Mouse (Mus musculus): ENCODE measurements around the gene Gtf2h2. TPM values are rescaled to one million over a fixed set of nuclear protein-coding genes. Genes with fewer than 3 reads are reported as not detected.
"Not testable (repeated sequence)": the region's sequence is repeated elsewhere in the genome, so short reads cannot be mapped to it uniquely, and the experiment has no call there.

The Gtf2h2 gene
- polyA plus RNA-seq, 1 experiment from 2014 or later, result 81.9 TPM

DNA sequence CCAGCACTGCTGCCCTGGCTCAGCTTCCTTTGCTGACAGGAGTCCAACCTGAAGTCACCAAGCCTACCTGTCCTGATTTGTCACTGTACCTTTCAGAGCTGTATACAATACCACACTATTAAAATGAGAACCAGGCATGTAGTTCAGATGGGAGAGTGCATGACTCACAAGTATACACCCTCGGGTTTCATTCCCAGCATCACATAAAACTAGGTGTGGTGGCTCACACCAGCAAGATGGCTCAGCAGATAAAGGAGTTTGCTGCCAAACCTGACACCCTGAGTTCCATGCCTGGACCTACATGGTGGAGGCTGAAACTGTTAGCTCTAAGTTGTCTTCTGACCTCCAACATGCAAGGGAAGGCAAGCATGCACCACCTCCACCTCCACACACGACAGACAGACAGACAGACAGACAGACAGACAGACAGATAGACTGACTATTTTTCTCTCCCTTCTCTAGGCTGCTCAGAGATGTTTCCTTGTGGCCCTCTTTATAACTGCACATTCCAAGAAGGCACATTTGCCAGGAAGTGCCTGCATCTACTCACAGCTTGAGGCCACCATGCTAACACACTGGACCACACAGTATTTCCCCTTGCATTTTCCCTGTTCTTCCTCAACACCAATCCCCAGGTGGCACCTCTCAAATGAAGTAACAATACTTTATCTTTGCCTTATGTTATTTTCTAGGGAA, 28.7 kb downstream of the Gtf2h2 start:
- Histone ChIP-seq H3K9ac (replicated peaks) (no peak overlapping the region), H3K4me1 (no peaks in the 10 kb centered on the region), H3K4me3 (no peak overlapping the region), H3K27me3 (no peaks in the 10 kb centered on the region), H3K27ac (replicated peaks) (no peak overlapping the region), H3K36me3 (peaks cover 55% of the 10 kb centered on the region), H3K9me3 (peaks cover 4% of the 10 kb centered on the region), H3K4me2 (replicated peaks) (no peak overlapping the region)
- 94% methylated on average over 2 of the region's 2 CpGs for WGBS
- no peak for ATAC-seq (ENCODE audit: low FRiP score, low read depth)

DNA sequence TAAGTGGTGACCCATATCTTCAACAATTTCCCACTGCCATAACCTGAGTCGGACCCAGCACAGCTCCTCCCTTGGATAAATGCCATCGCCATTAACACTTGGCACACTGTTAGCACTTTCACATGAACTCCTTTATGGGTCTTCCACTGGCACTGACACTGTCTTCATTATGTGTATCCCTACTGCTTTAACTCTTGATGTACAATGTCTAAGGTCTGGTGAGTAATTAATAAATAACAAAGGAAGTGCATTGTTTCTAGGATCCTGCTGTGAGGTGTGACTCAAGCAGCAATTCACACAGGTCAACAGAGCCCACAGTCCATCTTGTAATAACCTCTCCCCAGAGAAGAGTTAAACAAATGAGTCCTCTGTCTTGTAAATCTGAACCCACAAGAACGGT, 31.0 kb downstream of the Gtf2h2 start:
- Histone ChIP-seq H3K36me3 (peaks cover 34% of the 10 kb centered on the region), H3K27me3 (no peaks in the 10 kb centered on the region), H3K4me1 (no peaks in the 10 kb centered on the region), H3K27ac (replicated peaks) (no peak overlapping the region), H3K9ac (replicated peaks) (no peak overlapping the region), H3K4me3 (no peak overlapping the region), H3K9me3 (no peaks in the 10 kb centered on the region), H3K4me2 (replicated peaks) (no peak overlapping the region)
- ATAC-seq (ENCODE audit: low FRiP score, low read depth), result no peak
- WGBS, result 83% methylated on average over 3 of the region's 3 CpGs

DNA sequence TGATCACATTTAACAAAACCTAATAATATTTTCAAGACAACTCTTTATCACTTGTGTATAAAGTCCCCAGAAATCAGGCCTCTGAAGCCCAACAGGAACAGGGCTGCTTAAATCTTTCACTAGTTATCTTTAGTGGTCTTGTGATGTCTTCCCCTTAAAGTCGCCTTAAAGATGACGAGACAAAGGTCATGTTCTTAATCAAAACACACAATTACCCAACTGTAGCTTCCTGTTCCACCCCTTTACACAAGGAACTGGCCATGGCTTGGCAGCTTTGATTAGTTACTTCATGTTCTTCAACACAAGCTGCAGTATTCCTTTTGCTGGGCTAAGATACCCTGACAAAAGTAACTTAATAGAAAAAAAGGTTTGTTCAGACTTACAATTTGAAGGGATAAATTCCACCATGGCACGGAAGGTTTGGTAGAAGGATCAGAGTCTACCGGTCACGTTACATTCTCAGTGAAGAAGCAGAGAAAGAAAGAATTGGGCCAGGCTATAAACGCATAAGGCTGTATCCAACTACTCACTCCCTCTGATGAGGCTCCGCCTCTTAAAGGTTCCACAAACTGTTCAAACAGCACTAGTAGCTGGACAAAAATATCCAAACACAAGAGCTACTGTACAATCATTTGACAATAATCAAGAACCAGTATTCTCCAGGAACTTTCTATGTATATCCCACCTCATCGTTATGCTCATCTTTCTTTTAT, 39.8 kb downstream of the Gtf2h2 start, which contains the start of gene Naip1:
Gene Naip1 (minus strand): TSS at position 455 of the 713 bp plus-strand sequence.
- H3K27ac ChIP-seq (replicated peaks); ATAC-seq (ENCODE audit: low FRiP score, low read depth); H3K27me3 ChIP-seq; H3K9ac ChIP-seq (replicated peaks); H3K4me2 ChIP-seq (replicated peaks); H3K36me3 ChIP-seq; H3K4me1 ChIP-seq; H3K9me3 ChIP-seq; H3K4me3 ChIP-seq: not testable (repeated sequence)
- 84% methylated on average over 8 of the region's 8 CpGs for WGBS

DNA sequence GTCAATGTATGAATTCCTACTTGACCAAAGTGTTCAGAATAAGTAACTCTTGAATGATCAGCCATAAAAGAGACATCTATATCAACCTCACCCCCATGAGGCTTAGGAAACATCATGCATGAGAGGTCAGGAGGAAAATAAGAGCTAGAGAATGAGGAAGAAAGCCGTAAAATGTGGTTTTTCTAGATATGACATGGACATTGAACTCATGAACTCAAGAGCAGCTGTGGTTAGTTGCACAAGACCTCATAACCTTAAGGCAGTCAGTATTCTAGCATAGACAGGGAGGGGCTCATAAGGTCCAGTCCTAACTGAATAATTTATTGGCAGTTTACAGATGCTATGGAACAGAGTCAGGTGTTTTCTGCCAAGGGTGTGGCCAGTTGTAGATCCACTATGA, 42.9 kb downstream of the Gtf2h2 start:
- Histone ChIP-seq H3K4me2 (replicated peaks) (no peak overlapping the region), H3K4me1 (no peaks in the 10 kb centered on the region), H3K4me3 (no peak overlapping the region), H3K36me3 (no peaks in the 10 kb centered on the region), H3K9ac (replicated peaks) (no peak overlapping the region), H3K9me3 (no peaks in the 10 kb centered on the region), H3K27ac (replicated peaks) (no peak overlapping the region), H3K27me3 (no peaks in the 10 kb centered on the region)
- ATAC-seq (ENCODE audit: low FRiP score, low read depth), result no peak
- 90% methylated on average over 1 of the region's 1 CpGs for WGBS

DNA sequence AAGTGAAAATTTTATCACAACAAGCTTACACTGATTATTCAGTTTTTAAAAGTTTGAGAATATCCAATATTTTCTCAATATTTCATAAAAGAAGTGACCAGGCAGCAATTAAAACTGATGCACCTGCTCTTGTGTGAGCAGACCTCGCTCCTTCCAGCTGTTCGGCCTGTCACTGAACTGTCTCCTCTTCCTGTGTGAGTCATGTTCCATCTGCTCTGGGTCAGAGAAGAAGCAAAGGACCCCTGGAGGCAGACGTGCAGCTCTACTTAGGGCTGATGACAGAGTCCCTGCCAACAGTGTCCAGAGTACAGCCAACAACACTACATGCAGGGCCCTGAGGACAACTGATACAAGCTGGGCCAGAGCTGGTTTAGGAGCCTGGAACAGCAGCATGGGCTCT, 52.3 kb downstream of the Gtf2h2 start:
- no peak overlapping the region for H3K27ac ChIP-seq (replicated peaks)
- no peak overlapping the region for H3K4me3 ChIP-seq
- no peaks in the 10 kb centered on the region for H3K36me3 ChIP-seq

DNA sequence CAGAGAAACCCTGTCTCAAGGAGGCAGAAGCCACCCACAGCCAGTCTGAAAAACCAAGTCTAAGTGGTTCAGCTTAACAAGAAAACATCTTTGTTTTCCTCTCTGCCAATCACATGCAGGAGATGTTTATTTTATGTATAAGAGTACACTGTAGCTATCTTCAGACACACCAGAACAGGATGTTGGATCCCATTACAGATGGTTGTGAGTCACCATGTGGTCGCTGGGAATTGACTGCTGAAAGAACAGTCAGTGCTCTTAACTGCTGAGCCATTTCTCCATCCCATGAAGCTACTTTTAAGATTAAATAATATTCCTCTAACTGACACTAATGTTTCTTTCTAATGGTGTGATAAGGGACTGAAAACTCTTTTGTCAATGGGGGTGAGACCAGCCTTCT, 53.7 kb downstream of the Gtf2h2 start:
- WGBS, result 71% methylated on average over 1 of the region's 1 CpGs
- Histone ChIP-seq H3K36me3 (no peaks in the 10 kb centered on the region), H3K4me3 (no peak overlapping the region), H3K9ac (replicated peaks) (no peak overlapping the region), H3K4me1 (no peaks in the 10 kb centered on the region), H3K9me3 (no peaks in the 10 kb centered on the region), H3K4me2 (replicated peaks) (no peak overlapping the region), H3K27ac (replicated peaks) (no peak overlapping the region), H3K27me3 (no peaks in the 10 kb centered on the region)
- no peak for ATAC-seq (ENCODE audit: low FRiP score, low read depth)

More for the DNA sequence above, 52.3 kb downstream of the Gtf2h2 start:
- Histone ChIP-seq H3K4me2 (replicated peaks) (no peak overlapping the region), H3K4me1 (no peaks in the 10 kb centered on the region), H3K9me3 (no peaks in the 10 kb centered on the region), H3K9ac (replicated peaks) (no peak overlapping the region), H3K27me3 (no peaks in the 10 kb centered on the region)
- 76% methylated on average over 3 of the region's 3 CpGs for WGBS
- ATAC-seq (ENCODE audit: low FRiP score, low read depth), result no peak

DNA sequence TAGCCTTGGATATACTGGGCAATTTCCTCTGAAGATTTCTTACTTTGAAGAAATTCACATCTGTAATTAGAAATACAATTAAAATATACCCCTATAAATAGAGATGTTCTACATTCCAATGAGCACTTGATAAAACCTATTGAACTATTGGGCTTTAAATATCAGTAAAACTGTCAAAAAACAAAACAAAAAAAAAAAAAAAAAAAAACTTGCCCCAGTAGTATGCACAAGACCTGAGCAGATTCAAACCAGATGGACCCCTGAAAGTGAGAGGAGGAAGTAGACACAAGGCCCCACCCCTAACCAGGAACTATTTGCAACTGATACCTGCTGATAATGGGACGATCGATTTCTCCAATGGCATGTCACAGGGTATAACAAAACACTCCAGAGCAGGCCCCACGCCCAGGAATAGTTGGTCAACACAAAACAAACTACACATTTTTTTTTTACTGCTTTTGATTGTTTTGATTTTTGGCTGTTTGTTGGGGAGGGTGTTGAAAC, 55.0 kb downstream of the Gtf2h2 start:
- H3K4me3 ChIP-seq, result no peak overlapping the region
- no peak overlapping the region for H3K4me2 ChIP-seq (replicated peaks)
- no peaks in the 10 kb centered on the region for H3K4me1 ChIP-seq
- WGBS, result 79% methylated on average over 3 of the region's 3 CpGs
- no peak for ATAC-seq (ENCODE audit: low FRiP score, low read depth)
- no peaks in the 10 kb centered on the region for H3K9me3 ChIP-seq
- H3K36me3 ChIP-seq, result no peaks in the 10 kb centered on the region
- H3K27me3 ChIP-seq, result no peaks in the 10 kb centered on the region
- no peak overlapping the region for H3K9ac ChIP-seq (replicated peaks)
- H3K27ac ChIP-seq (replicated peaks), result no peak overlapping the region

DNA sequence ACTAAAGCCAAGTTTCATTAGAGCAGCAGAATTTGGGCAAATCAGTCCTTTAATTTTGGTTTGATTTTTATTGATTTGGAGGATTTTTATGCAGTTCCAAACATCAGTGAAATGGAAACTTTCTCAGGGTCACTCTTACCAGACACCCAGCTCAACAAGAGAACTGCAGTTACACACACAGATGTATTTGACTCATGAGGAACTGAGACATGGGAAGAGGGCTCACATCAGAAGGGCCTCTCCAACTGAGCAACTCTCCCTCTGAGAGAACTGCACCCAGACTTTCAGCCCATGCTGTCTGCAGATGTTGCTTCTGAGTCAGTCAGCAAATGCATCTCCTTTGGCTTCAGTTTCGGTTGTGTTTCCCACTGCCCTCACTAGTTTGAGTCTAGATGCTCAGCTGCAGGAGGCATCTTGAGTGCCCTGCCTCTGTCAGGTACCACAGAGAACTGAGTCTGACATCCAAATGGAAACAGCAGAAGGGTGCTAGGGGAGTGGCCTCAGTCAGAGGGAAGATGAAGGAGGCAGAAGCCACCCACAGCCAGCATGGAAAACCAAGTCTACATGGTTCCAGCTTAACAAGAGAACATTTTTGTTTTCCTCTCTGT, 55.7 kb downstream of the Gtf2h2 start:
- H3K4me2 ChIP-seq (replicated peaks); H3K27ac ChIP-seq (replicated peaks); H3K27me3 ChIP-seq; H3K4me1 ChIP-seq; H3K9me3 ChIP-seq; ATAC-seq (ENCODE audit: low FRiP score, low read depth); H3K4me3 ChIP-seq; H3K36me3 ChIP-seq; H3K9ac ChIP-seq (replicated peaks): not testable (repeated sequence)
- WGBS, result 88% methylated on average over 1 of the region's 1 CpGs

DNA sequence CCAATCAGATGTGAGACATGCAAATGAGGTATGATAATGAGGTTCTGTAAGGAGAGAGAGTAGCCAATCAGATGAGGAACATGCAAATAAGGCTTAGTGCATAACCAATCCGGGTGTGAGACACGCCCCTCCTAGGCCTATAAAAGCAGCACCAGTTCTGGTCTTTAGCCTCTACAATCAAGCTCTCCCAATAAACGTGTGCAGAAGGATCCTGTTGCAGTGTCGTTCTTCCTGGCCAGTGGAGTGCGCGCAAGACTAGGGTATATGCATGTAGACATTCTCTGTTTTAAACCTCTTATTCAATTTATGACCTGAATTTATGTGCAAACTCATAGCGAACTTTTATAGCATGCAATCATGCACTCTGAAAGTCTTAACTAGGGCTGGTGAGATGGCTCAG, 72.4 kb downstream of the Gtf2h2 start:
- WGBS, result 90% methylated on average over 7 of the region's 7 CpGs
- not testable (repeated sequence) for H3K27ac ChIP-seq (replicated peaks); ATAC-seq (ENCODE audit: low FRiP score, low read depth)

DNA sequence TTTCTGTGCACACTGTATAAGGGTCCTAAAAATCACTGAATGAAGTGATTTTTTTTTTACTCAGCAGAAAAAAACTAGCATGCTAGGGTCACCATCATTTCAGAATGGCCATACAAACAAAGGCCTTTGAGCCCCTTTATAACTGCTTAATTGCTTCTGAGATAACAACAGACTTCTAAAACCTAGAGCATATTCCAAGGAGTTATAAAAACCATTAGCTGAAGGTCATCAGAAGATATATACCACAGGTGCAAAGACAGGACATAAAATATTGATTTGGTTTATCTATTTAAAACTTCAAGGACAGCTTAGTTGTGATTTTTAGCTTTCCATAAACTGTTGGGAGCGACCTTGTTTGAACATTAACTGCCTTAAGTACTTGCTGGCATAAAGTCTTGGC, 78.0 kb downstream of the Gtf2h2 start:
- Histone ChIP-seq H3K27ac (replicated peaks) (no peak overlapping the region), H3K36me3 (no peaks in the 10 kb centered on the region), H3K9me3 (peaks cover 2% of the 10 kb centered on the region; the same call in 1 of the 2 replicates), H3K27me3 (no peaks in the 10 kb centered on the region), H3K4me3 (no peak overlapping the region), H3K4me1 (no peaks in the 10 kb centered on the region), H3K4me2 (replicated peaks) (no peak overlapping the region), H3K9ac (replicated peaks) (no peak overlapping the region)
- ATAC-seq (ENCODE audit: low FRiP score, low read depth), result no peak
- 74% methylated on average over 1 of the region's 1 CpGs for WGBS

More for the DNA sequence above, 72.4 kb downstream of the Gtf2h2 start:
- H3K9me3 ChIP-seq; H3K9ac ChIP-seq (replicated peaks); H3K27me3 ChIP-seq; H3K4me2 ChIP-seq (replicated peaks); H3K36me3 ChIP-seq; H3K4me3 ChIP-seq; H3K4me1 ChIP-seq: not testable (repeated sequence)

Data from midbrain, embryonic 12.5 days (tissue).